Mouse (Mus musculus) bone marrow, adult 2 months (tissue): ENCODE measurements around the gene Dolpp1. TPM values are rescaled to one million over a fixed set of nuclear protein-coding genes. Genes with fewer than 3 reads are reported as not detected.

Source experiments
- H3K27ac ChIP-seq: fragments of 200-500 bp; 2 replicates; pipeline ENCODE4 v1.5.1; 2012; ENCODE audit warnings: low read depth, mild to moderate bottlenecking, control low read depth, inconsistent platforms, low read length; ENCODE audit not compliant: control insufficient read depth, poor library complexity, insufficient read depth
- H3K4me1 ChIP-seq: fragments of 200-500 bp; 2 replicates; pipeline ENCODE4 v1.6.1; 2011; ENCODE audit warnings: low read length; ENCODE audit not compliant: control insufficient read depth, insufficient read depth
- H3K4me3 ChIP-seq: fragments of 200-500 bp; replicated peaks from 2 replicates; pipeline ENCODE3; 2011; ENCODE audit warnings: mild to moderate bottlenecking, low read depth, low read length, control low read depth; ENCODE audit not compliant: control insufficient read depth
- CTCF ChIP-seq: fragments of 200-500 bp; IDR thresholded peaks from 2 replicates; pipeline ENCODE4 v1.5.1; 2011; ENCODE audit warnings: low read length, control low read depth; ENCODE audit not compliant: control insufficient read depth, insufficient read depth
- POLR2A ChIP-seq: fragments of 200-500 bp; IDR thresholded peaks from 2 replicates; pipeline ENCODE4 v1.6.1; 2011; ENCODE audit warnings: low read depth, mild to moderate bottlenecking, control low read depth, low read length, borderline replicate concordance; ENCODE audit not compliant: control insufficient read depth
- WGBS: fragments of 180-500 bp; shearing (Covaris S2); methylation state at CpG from one replicate; pipeline ENCODE4 v1.1.7; 2018; 5-methylcytosine and 5-hydroxymethylcytosine counted together
- polyA plus RNA-seq: library from polyadenylated mRNA; stranded (reverse); fragments of >200 nt; gene quantifications from 2 replicates; pipeline ENCODE4 v1.2.4, GENCODE M21; 2011; ENCODE audit warnings: low replicate concordance; ENCODE audit not compliant: missing spikeins, insufficient read depth, insufficient read length

Dolpp1 gene
- polyA plus RNA-seq, result 30.0 and 40.3 TPM in 2 replicates

DNA sequence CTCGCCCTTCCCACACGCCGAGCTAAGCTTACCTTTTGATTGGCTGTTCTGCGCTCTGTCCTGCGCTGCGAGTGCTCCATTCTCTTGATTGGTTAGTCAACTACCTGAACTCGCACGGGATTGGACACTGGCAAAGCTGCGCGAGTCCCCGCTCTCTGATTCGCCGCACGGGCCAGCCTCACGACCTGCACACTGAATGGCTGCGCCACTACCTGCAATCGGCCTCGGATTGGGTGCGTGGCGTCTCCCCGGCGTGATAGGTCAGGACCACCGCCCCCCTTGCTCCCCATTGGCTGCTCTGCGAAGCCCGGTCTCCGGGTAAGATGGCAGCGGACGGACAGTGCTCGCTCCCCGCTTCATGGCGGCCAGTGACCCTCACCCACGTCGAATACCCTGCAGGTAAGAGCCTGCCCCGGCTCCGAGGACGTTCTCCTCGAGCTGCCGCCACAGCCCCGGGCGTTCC lies at the start of gene Dolpp1:
TSS of gene Dolpp1 (plus strand) at position 141 of the 463 bp plus-strand sequence.
- WGBS, result under 1% methylated on average over 40 of the region's 40 CpGs
- peaks cover 2% of the 10 kb centered on the region; the same call in 1 of the 2 replicates for H3K4me1 ChIP-seq
- TF ChIP-seq CTCF, result no peak
- TF ChIP-seq POLR2A, result peak; percentile 53; the same call in 1 of the 2 replicates
- H3K27ac ChIP-seq, result peak within 1 kb of the TSS; percentile 69
- peak within 1 kb of the TSS; percentile 75 for H3K4me3 ChIP-seq

GRCm38 (mm10) chr2:30342544-30342943 lies 49.5 kb upstream of the Dolpp1 start:
- Histone ChIP-seq H3K4me1 (no peaks in the 10 kb centered on the region), H3K4me3 (no peak overlapping the region), H3K27ac (no peak overlapping the region)
- 86% methylated on average over 7 of the region's 7 CpGs for WGBS
- no peak for TF ChIP-seq CTCF
- no peak for TF ChIP-seq POLR2A

DNA sequence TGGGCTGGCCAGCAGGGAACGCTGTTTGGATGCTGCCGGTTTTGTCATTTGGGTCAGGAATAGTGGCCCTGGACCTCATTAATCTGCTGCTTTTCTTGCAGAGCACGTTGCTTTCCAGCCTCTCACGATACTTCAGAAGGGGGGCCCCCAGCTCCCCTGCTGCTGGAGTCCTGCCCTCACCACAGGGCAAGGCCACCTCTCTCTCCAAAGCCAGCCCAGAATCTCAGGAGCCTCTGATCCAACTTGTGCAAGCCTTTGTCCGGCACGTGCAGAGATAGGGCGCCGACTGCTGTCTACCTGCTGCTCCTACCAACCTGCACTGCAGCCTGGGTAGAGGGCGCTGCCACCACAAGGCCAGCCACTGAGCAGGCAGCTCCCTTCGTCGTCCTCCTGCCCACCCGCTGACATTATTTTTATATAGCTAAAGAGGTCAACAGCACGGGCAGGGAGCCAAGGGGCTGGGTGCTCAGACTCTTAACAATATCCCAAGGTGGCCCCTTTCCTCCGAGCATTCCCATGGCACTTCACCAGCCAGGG lies 48.4 kb upstream of the Dolpp1 start:
- TF ChIP-seq POLR2A, result no peak
- no peak for TF ChIP-seq CTCF
- no peaks in the 10 kb centered on the region for H3K4me1 ChIP-seq
- 82% methylated on average over 14 of the region's 14 CpGs for WGBS
- no peak overlapping the region for H3K4me3 ChIP-seq
- H3K27ac ChIP-seq, result no peak overlapping the region

DNA sequence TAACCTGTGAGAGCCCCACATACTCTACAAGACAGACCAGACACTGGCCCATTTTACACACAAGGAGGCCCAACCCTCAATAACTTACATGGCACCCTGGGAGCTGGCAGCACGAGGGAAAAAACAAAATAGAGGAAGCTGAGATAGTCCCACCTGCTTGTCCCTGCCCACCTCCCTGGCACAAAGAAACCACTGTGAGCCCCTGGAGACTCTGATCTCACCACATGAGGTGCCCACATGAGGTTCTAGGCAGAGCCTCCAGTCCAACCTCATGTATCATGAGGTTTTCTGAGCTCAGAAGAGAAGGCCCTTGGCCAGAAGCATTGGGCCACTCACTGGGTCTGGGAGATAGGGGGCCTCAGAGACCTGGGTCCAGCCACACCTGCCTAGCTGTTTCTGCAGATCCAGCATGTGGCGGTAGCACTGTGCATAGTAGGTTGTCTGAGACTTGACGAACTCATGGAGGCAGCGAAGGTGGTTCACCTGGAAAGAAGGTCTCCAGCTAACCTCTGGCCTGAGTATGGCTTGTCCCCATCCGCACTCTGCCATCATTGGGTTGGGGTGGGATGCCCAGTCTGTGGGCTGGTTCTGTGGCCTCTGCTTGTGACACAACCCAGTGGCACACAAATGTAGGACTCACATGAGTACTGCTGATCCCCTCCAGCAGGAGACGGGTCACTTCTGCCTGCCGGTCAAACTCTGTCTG lies 45.9 kb upstream of the Dolpp1 start:
- no peak overlapping the region for H3K27ac ChIP-seq
- WGBS, result 81% methylated on average over 7 of the region's 7 CpGs
- no peaks in the 10 kb centered on the region; the same call in 1 of the 2 replicates for H3K4me1 ChIP-seq
- no peak for TF ChIP-seq POLR2A
- TF ChIP-seq CTCF, result no peak
- no peak overlapping the region for H3K4me3 ChIP-seq

- H3K27ac ChIP-seq, result no peak overlapping the region
- 90% methylated on average over 6 of the region's 6 CpGs for WGBS
- TF ChIP-seq POLR2A (no peak), CTCF (no peak)
Measured at GRCm38 (mm10) chr2:30349196-30349595, 42.9 kb upstream of the Dolpp1 start.

GRCm38 (mm10) chr2:30351149-30351548 lies 40.9 kb upstream of the Dolpp1 start:
- Histone ChIP-seq H3K27ac (no peak overlapping the region), H3K4me3 (no peak overlapping the region), H3K4me1 (no peaks in the 10 kb centered on the region; the same call in 1 of the 2 replicates)
- WGBS, result 93% methylated on average over 2 of the region's 2 CpGs
- TF ChIP-seq POLR2A (no peak), CTCF (no peak)

More at GRCm38 (mm10) chr2:30349196-30349595, 42.9 kb upstream of the Dolpp1 start:
- no peak overlapping the region for H3K4me3 ChIP-seq
- H3K4me1 ChIP-seq, result no peaks in the 10 kb centered on the region; the same call in 1 of the 2 replicates

DNA sequence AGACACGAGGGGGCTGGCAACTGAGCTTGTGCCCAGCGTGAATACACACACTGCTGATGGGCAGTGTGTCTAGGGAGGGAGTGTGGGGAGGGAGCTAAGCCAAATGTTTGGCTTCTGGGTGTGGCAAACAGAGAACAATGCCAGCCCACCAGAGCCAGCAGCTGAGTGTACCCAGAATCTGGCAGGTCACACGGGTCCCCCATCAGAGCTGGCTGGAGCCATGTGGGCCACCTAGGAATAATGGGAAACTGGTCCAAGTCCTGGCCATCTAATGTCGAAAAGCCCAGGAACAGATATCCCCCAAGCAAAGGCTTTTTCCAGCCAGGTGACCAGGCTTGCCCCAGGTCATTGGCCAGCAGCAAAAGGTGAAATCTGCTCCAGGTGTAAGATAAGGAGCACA lies 36.2 kb upstream of the Dolpp1 start:
- Histone ChIP-seq H3K4me3 (no peak overlapping the region), H3K4me1 (no peaks in the 10 kb centered on the region), H3K27ac (no peak overlapping the region)
- WGBS, result 61% methylated on average over 4 of the region's 4 CpGs
- TF ChIP-seq CTCF, result no peak
- TF ChIP-seq POLR2A, result no peak

DNA sequence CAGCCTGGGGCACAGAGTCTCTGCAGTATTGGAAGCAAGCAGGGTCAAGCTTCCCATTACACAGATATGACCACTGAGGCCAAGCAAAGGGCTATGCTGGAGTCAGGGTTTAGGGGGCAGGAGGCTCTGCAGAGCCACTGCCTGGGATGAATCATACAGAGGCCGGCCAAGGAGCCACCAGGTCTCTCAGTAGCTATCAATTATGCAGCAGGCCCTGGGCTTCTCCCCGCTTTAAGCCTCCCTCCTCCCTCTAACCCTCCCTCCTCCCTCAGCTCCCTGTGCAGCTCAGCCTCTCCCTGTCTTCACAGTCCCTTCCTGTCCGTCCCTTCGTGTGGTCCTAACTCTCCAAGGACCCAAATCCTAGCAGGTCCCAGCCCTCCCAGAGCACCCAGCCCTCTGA lies 35.8 kb upstream of the Dolpp1 start:
- 74% methylated on average over 4 of the region's 4 CpGs for WGBS
- Histone ChIP-seq H3K27ac (no peak overlapping the region), H3K4me3 (no peak overlapping the region), H3K4me1 (no peaks in the 10 kb centered on the region)
- TF ChIP-seq CTCF (no peak), POLR2A (no peak)
